Mouse (Mus musculus): ENCODE results near the gene Lyve1. TPM values are rescaled to one million over a fixed set of nuclear protein-coding genes. Genes with fewer than 3 reads are reported as not detected.
"Not testable (repeated sequence)": the region's sequence is repeated elsewhere in the genome, so short reads cannot be mapped to it uniquely, and the experiment has no call there.

The Lyve1 gene
- 0.73 and 1.7 TPM in 2 replicates for polyA plus RNA-seq (2016; fragmentation: Nextera tagmentation; extraction: Ambion mirVana)

DNA sequence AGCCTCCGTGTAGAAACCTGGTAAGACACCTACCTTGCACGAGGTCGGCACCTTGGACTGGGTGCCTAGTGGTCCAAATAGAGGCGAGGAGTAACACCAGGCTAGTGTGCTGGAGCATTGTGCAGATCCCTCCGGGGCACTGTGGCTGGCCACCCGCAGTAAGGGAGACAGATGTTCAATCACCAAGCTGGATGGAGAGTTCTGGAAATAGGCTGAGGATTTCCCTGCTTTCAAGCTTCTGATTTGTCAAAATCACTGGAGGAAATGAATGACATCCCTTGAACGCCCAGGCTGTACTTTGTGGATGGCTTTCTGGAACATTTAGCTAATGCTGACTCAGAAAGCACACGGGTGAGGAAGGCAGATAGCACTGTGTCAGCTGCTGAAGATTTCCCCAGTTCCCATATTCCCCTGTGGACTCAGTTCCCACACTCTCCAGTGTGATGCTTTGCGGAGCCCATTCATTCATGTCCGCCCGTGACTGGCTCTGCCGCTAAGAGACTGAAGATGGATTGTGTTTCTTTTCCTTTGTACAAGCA lies at the start of gene Lyve1:
TSS of gene Lyve1 (minus strand) at position 489 of the 539 bp plus-strand sequence.
- H3K9me3 ChIP-seq, result no peaks in the 10 kb centered on the region
- no peaks in the 10 kb centered on the region for H3K36me3 ChIP-seq
- no peak within 1 kb of the TSS for H3K4me3 ChIP-seq
- no peak within 1 kb of the TSS for H3K27ac ChIP-seq
- 0 out of 2 replicates have a peak, but pooled peaks cover 5% of the 10 kb centered on the region for H3K4me1 ChIP-seq (replicated peaks)
- DNase-seq (ENCODE audit: low spot score), result no peak
- no peaks in the 10 kb centered on the region for H3K27me3 ChIP-seq (ENCODE audit: insufficient read depth, poor library complexity, severe bottlenecking)
- 79% methylated on average over 12 of the region's 12 CpGs for WGBS

DNA sequence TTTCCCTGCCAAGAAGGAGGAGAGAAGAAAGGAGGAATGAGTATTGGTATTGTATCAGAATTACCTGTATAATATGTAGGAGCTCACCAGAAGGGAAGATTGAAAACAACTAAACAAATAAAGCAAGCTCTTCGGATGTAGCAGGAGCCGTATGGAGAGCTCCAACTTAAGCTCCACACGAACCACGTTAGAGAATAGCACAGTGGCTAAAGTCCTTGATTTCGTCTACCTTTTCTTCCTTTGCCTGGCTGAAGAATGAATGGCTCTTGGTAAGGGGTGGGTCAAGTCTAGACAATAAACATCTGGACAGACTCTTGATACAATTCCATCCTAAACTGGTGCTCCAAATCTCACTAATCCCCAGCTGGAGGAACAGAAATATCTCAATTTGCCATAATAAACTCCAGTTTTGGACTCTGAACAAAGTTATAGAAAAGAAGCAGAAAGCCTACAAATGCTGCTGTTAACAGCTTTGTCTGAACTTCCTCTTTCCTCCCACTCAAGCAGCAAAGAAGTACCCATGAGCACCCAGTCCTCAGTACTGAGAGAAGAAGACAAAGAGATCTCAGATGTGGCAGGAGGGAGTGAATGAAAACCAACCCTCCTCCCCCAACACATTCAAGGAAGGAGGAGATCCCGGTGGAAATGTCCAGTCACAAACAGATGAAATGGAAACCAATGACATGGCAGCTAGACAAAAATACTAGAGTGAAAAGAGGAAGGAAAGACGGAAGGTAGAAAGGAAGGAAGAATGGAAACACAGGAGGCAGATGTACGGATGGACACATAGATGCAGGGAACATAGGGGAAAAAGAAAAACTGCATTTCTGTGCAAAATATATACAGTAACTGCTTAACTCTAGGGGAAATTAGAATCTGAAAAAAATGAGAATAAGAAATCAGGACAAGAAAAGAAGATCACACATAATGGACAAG lies 45.4 kb upstream of the Lyve1 start:
- Histone ChIP-seq H3K27me3 (ENCODE audit: insufficient read depth, poor library complexity, severe bottlenecking) (no peaks in the 10 kb centered on the region), H3K36me3 (no peaks in the 10 kb centered on the region), H3K4me3 (no peak overlapping the region), H3K27ac (no peak overlapping the region), H3K4me1 (replicated peaks) (no peaks in the 10 kb centered on the region), H3K9me3 (no peaks in the 10 kb centered on the region)
- 81% methylated on average over 8 of the region's 8 CpGs for WGBS
- DNase-seq (ENCODE audit: low spot score), result no peak

DNA sequence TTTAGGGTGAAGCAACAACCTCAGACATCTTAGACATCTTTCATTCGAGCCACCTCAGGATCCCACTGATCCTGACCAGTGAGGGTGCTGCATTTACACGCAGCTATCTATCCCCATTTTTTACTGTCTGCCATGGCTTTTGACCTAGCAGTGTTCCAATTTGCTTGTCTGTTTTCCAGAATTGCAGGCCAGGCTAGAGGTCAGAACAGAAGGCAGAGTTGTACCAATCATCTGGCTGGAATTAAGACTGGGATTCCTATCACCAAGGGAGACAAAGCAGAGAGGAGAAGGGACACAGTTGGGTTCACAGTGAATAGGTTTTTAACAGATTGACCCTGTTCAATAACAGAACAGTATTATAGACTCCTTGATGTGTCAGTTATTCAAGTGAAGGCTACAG lies 43.5 kb upstream of the Lyve1 start:
- H3K4me3 ChIP-seq, result no peak overlapping the region
- H3K36me3 ChIP-seq, result no peaks in the 10 kb centered on the region
- no peak overlapping the region for H3K27ac ChIP-seq
- H3K4me1 ChIP-seq (replicated peaks), result no peaks in the 10 kb centered on the region
- 74% methylated on average over 2 of the region's 2 CpGs for WGBS
- no peak for DNase-seq (ENCODE audit: low spot score)
- H3K9me3 ChIP-seq, result no peaks in the 10 kb centered on the region
- no peaks in the 10 kb centered on the region for H3K27me3 ChIP-seq (ENCODE audit: insufficient read depth, poor library complexity, severe bottlenecking)

DNA sequence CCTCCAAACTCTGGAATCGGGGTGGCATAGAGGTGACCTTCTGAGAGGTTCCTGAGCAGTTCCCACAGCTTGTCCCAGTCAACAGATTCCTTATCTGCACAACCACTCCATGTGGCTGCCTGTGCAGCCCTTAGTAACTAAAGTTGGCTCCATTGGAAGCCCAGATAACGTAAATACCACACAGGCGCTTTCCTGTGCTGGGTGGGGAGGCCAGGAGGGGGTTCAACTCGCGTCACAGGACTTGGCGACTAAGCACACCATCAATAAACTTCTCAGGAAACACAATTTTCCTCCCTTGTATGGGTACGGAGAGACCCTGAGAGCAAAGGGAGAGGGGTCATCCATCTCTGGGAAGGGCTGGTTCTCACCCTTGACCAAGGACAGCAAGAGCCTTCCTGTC lies 40.2 kb upstream of the Lyve1 start:
- Histone ChIP-seq H3K9me3 (no peaks in the 10 kb centered on the region), H3K4me3 (no peak overlapping the region), H3K36me3 (no peaks in the 10 kb centered on the region), H3K27me3 (ENCODE audit: insufficient read depth, poor library complexity, severe bottlenecking) (no peaks in the 10 kb centered on the region), H3K4me1 (replicated peaks) (no peaks in the 10 kb centered on the region), H3K27ac (no peak overlapping the region)
- no peak for DNase-seq (ENCODE audit: low spot score)
- WGBS, result 84% methylated on average over 7 of the region's 7 CpGs

DNA sequence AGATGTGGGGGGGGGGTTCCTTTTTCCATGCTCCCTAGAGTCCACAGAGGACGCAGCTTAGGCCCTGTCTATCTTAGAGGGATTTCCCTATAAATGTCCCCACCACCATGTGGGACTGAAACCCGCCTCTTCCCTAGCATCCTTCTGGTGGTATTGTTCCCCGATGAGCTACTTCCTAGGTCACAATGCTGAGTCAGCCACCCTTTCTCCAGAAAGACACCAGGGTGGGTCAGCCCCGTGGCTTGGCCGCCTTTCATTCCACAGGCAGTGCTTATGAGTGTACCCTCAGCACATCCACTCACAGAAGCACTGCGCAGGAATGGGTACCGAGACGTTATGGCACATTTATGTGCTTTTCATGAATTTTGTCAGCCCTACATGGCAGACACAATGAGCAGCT lies 34.2 kb upstream of the Lyve1 start:
- Histone ChIP-seq H3K4me1 (replicated peaks) (no peaks in the 10 kb centered on the region), H3K9me3 (no peaks in the 10 kb centered on the region), H3K27ac (0 out of 2 replicates have a peak overlapping the region, but pooled peaks have one; percentile 5), H3K27me3 (ENCODE audit: insufficient read depth, poor library complexity, severe bottlenecking) (no peaks in the 10 kb centered on the region), H3K36me3 (no peaks in the 10 kb centered on the region), H3K4me3 (no peak overlapping the region)
- DNase-seq (ENCODE audit: low spot score), result no peak
- WGBS, result 87% methylated on average over 8 of the region's 8 CpGs

GRCm38 (mm10) chr7:110896453-110896852 lies 33.4 kb upstream of the Lyve1 start:
- 90% methylated on average over 7 of the region's 7 CpGs for WGBS
- Histone ChIP-seq H3K4me3 (no peak overlapping the region), H3K9me3 (no peaks in the 10 kb centered on the region), H3K4me1 (replicated peaks) (0 out of 2 replicates have a peak, but pooled peaks cover 2% of the 10 kb centered on the region), H3K27ac (no peak overlapping the region), H3K27me3 (ENCODE audit: insufficient read depth, poor library complexity, severe bottlenecking) (no peaks in the 10 kb centered on the region), H3K36me3 (no peaks in the 10 kb centered on the region)
- no peak for DNase-seq (ENCODE audit: low spot score)

DNA sequence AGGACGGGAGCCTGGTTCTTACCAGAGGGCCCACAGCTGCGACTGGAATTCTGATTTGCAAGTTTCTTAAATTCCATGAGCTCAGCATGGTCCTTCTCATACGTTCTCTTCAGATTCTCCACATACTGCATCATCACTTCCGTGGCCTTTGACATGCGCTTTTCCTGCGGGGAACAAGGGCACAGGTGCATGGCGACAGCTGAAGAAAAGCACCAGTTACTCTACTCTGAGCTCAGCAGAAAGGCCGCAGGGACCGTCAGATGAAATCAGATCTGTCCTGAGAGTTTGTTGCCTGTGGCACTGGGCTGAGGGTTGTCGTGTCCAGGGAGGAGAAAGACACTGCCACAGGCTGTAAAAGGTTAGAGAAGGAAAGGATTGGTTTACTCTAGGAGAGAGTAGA lies 32.7 kb upstream of the Lyve1 start:
- not testable (repeated sequence) for H3K36me3 ChIP-seq; H3K27me3 ChIP-seq (ENCODE audit: insufficient read depth, poor library complexity, severe bottlenecking); H3K27ac ChIP-seq; H3K4me1 ChIP-seq (replicated peaks); H3K4me3 ChIP-seq; DNase-seq (ENCODE audit: low spot score); H3K9me3 ChIP-seq
- 73% methylated on average over 10 of the region's 10 CpGs for WGBS

DNA sequence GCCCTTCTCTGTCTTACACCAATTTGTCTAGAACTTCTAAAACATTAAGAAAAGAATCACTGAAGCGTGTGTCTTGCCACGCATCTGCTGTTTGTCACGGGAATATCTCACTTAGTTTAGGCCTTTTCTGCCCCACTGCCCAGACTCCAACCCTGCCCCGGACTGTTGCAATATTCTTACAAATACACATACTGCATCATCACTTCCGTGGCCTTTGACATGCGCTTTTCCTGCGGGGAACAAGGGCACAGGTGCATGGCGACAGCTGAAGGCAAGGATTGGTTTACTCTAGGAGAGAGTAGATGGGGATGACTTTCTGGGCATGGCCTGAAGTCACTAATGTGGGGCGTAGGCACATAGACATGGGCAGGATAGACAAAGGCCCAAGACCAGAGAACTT lies 31.6 kb upstream of the Lyve1 start:
- WGBS, result 87% methylated on average over 9 of the region's 9 CpGs
- no peaks in the 10 kb centered on the region for H3K27me3 ChIP-seq (ENCODE audit: insufficient read depth, poor library complexity, severe bottlenecking)
- no peaks in the 10 kb centered on the region for H3K36me3 ChIP-seq
- H3K9me3 ChIP-seq, result no peaks in the 10 kb centered on the region
- H3K4me3 ChIP-seq, result no peak overlapping the region
- DNase-seq (ENCODE audit: low spot score), result no peak
- no peak overlapping the region for H3K27ac ChIP-seq
- 0 out of 2 replicates have a peak, but pooled peaks cover 4% of the 10 kb centered on the region for H3K4me1 ChIP-seq (replicated peaks)

- Histone ChIP-seq H3K9me3 (no peaks in the 10 kb centered on the region), H3K27me3 (ENCODE audit: insufficient read depth, poor library complexity, severe bottlenecking) (no peaks in the 10 kb centered on the region), H3K4me3 (no peak overlapping the region), H3K27ac (no peak overlapping the region), H3K36me3 (no peaks in the 10 kb centered on the region), H3K4me1 (replicated peaks) (0 out of 2 replicates have a peak, but pooled peaks cover 4% of the 10 kb centered on the region)
- 81% methylated on average over 10 of the region's 10 CpGs for WGBS
- DNase-seq (ENCODE audit: low spot score), result no peak
Observed at GRCm38 (mm10) chr7:110893943-110894610, 31.0 kb upstream of the Lyve1 start.

- Histone ChIP-seq H3K36me3 (no peaks in the 10 kb centered on the region), H3K4me1 (replicated peaks) (0 out of 2 replicates have a peak, but pooled peaks cover 4% of the 10 kb centered on the region), H3K4me3 (no peak overlapping the region), H3K9me3 (no peaks in the 10 kb centered on the region), H3K27ac (no peak overlapping the region), H3K27me3 (ENCODE audit: insufficient read depth, poor library complexity, severe bottlenecking) (no peaks in the 10 kb centered on the region)
- DNase-seq (ENCODE audit: low spot score), result no peak
- 69% methylated on average over 9 of the region's 9 CpGs for WGBS
Observed at GRCm38 (mm10) chr7:110891501-110891986, 28.5 kb upstream of the Lyve1 start.

- no peaks in the 10 kb centered on the region for H3K27me3 ChIP-seq (ENCODE audit: insufficient read depth, poor library complexity, severe bottlenecking)
Observed at GRCm38 (mm10) chr7:110881746-110882333, 18.8 kb upstream of the Lyve1 start.

GRCm38 (mm10) chr7:110878028-110878427 lies 15.0 kb upstream of the Lyve1 start:
- Histone ChIP-seq H3K4me1 (replicated peaks) (no peaks in the 10 kb centered on the region), H3K27me3 (ENCODE audit: insufficient read depth, poor library complexity, severe bottlenecking) (no peaks in the 10 kb centered on the region), H3K27ac (no peak overlapping the region), H3K36me3 (no peaks in the 10 kb centered on the region), H3K4me3 (no peak overlapping the region), H3K9me3 (no peaks in the 10 kb centered on the region)
- 82% methylated on average over 4 of the region's 4 CpGs for WGBS
- no peak for DNase-seq (ENCODE audit: low spot score)

More at GRCm38 (mm10) chr7:110881746-110882333, 18.8 kb upstream of the Lyve1 start:
- Histone ChIP-seq H3K36me3 (no peaks in the 10 kb centered on the region), H3K4me1 (replicated peaks) (no peaks in the 10 kb centered on the region), H3K9me3 (no peaks in the 10 kb centered on the region), H3K4me3 (no peak overlapping the region), H3K27ac (no peak overlapping the region)
- WGBS, result 85% methylated on average over 2 of the region's 2 CpGs
- DNase-seq (ENCODE audit: low spot score), result no peak

Data from hindbrain, embryonic 10.5 days (tissue).